Mouse (Mus musculus): ENCODE measurements around the gene Emilin1. TPM values are rescaled to one million over a fixed set of nuclear protein-coding genes. Genes with fewer than 3 reads are reported as not detected.

Gene Emilin1
- total RNA-seq (2014; rRNA removed) (7.4 and 11.8 TPM in 2 replicates), polyA plus RNA-seq (2015; fragmentation: Nextera tagmentation; extraction: Ambion mirVana) (9.0 and 9.8 TPM in 2 replicates)

DNA sequence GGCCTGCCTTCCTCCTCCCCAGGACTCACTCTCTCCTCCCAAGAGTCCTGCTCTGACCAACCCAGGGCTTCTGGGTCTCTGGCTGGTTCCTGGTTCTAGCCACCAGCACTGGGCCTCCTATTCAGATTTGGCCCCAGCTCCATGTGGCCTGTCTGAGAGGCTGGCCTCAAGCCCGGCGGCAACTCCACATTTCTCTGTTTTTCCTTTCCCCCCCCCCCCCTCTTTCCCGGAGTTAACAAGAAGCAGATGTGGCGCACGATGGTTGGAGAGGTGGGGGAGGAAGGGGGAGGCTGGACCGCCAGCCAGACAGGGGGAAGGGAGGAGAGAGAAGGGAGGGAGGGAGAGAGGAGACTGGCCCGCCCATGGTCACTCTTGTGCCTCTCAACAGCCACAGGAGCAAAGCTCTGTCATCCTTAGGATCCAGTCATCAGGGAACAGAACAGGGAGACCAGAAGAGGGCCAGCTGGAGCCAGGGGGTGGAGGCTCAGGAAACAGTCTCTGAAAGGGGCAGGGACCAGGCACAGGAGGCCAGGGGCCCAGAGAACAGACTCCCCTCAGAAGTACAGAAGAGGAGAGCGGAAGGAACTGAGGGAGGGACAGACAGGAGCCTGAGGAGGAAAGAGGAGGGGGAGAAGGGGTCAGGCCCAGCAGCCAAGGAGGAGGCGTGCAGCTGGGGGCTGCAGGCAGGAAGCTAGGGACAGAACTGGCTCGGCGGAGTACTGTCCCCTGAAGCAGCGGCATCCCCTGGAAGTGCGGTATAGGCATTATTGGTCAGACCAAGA lies at the start of gene Emilin1:
Gene Emilin1 (plus strand): TSS at position 343 of the 782 bp plus-strand sequence.
- no peaks in the 10 kb centered on the region for H3K27me3 ChIP-seq (ENCODE audit: insufficient read depth, low read length)
- DNase-seq (ENCODE audit: low spot score) (peak; percentile 41), ATAC-seq (ENCODE audit: low FRiP score) (no peak)
- no peak within 1 kb of the TSS; the same call in 1 of the 2 replicates for H3K4me3 ChIP-seq (ENCODE audit: low read depth, low read length)
- TF ChIP-seq CTCF (IDR thresholded peaks at IDR 0.05): no peak
- no peak within 1 kb of the TSS for H3K9ac ChIP-seq (replicated peaks; ENCODE audit: low read length, poor library complexity, severe bottlenecking)
- peak within 1 kb of the TSS; percentile 18; the same call in 1 of the 2 replicates for H3K4me2 ChIP-seq (ENCODE audit: low read depth, low read length, poor library complexity, severe bottlenecking)
- H3K9me3 ChIP-seq (ENCODE audit: low read length): no peaks in the 10 kb centered on the region
- H3K36me3 ChIP-seq (ENCODE audit: insufficient read depth, low read length): no peaks in the 10 kb centered on the region
- peaks cover 5% of the 10 kb centered on the region for H3K4me1 ChIP-seq (ENCODE audit: insufficient read depth, low read length)
- H3K27ac ChIP-seq (ENCODE audit: low read depth, low read length): 0 out of 2 replicates have a peak within 1 kb of the TSS, but pooled peaks have one; percentile 6
- 28% methylated on average over 13 of the region's 13 CpGs for WGBS

GRCm38 (mm10) chr5:30863852-30864251 lies 49.4 kb upstream of the Emilin1 start:
- DNase-seq (ENCODE audit: low spot score): no peak
- Histone ChIP-seq H3K4me1 (ENCODE audit: insufficient read depth, low read length) (no peaks in the 10 kb centered on the region), H3K9me3 (ENCODE audit: low read length) (no peaks in the 10 kb centered on the region), H3K9ac (replicated peaks; ENCODE audit: low read length, poor library complexity, severe bottlenecking) (no peak overlapping the region), H3K36me3 (ENCODE audit: insufficient read depth, low read length) (peaks cover 34% of the 10 kb centered on the region), H3K27me3 (ENCODE audit: insufficient read depth, low read length) (no peaks in the 10 kb centered on the region), H3K4me2 (ENCODE audit: low read depth, low read length, poor library complexity, severe bottlenecking) (no peak overlapping the region), H3K27ac (ENCODE audit: low read depth, low read length) (no peak overlapping the region), H3K4me3 (ENCODE audit: low read depth, low read length) (no peak overlapping the region)
- 51% methylated on average over 4 of the region's 4 CpGs for WGBS
- ATAC-seq (ENCODE audit: low FRiP score): no peak
- TF ChIP-seq CTCF (IDR thresholded peaks at IDR 0.05): peak; percentile 31; the same call in 1 of the 2 replicates

GRCm38 (mm10) chr5:30864322-30864721 lies 48.9 kb upstream of the Emilin1 start:
- WGBS: 56% methylated on average over 15 of the region's 15 CpGs
- Histone ChIP-seq H3K27me3 (ENCODE audit: insufficient read depth, low read length) (no peaks in the 10 kb centered on the region), H3K36me3 (ENCODE audit: insufficient read depth, low read length) (peaks cover 34% of the 10 kb centered on the region)

GRCm38 (mm10) chr5:30866871-30867270 lies 46.3 kb upstream of the Emilin1 start:
- DNase-seq (ENCODE audit: low spot score) (no peak), ATAC-seq (ENCODE audit: low FRiP score) (no peak)
- H3K36me3 ChIP-seq (ENCODE audit: insufficient read depth, low read length): peaks cover 41% of the 10 kb centered on the region
- no peaks in the 10 kb centered on the region for H3K27me3 ChIP-seq (ENCODE audit: insufficient read depth, low read length)
- TF ChIP-seq CTCF (IDR thresholded peaks at IDR 0.05): no peak
- peaks cover 5% of the 10 kb centered on the region; the same call in 1 of the 2 replicates for H3K4me1 ChIP-seq (ENCODE audit: insufficient read depth, low read length)
- no peaks in the 10 kb centered on the region for H3K9me3 ChIP-seq (ENCODE audit: low read length)
- H3K9ac ChIP-seq (replicated peaks; ENCODE audit: low read length, poor library complexity, severe bottlenecking): no peak overlapping the region
- H3K4me2 ChIP-seq (ENCODE audit: low read depth, low read length, poor library complexity, severe bottlenecking): no peak overlapping the region
- H3K27ac ChIP-seq (ENCODE audit: low read depth, low read length): no peak overlapping the region
- no peak overlapping the region for H3K4me3 ChIP-seq (ENCODE audit: low read depth, low read length)
- WGBS: 97% methylated on average over 3 of the region's 3 CpGs

More at GRCm38 (mm10) chr5:30864322-30864721, 48.9 kb upstream of the Emilin1 start:
- no peak overlapping the region for H3K4me2 ChIP-seq (ENCODE audit: low read depth, low read length, poor library complexity, severe bottlenecking)
- no peaks in the 10 kb centered on the region for H3K9me3 ChIP-seq (ENCODE audit: low read length)
- no peak for TF ChIP-seq CTCF (IDR thresholded peaks at IDR 0.05)
- H3K4me3 ChIP-seq (ENCODE audit: low read depth, low read length): no peak overlapping the region
- H3K9ac ChIP-seq (replicated peaks; ENCODE audit: low read length, poor library complexity, severe bottlenecking): no peak overlapping the region
- no peak overlapping the region for H3K27ac ChIP-seq (ENCODE audit: low read depth, low read length)
- no peak for ATAC-seq (ENCODE audit: low FRiP score)
- no peaks in the 10 kb centered on the region for H3K4me1 ChIP-seq (ENCODE audit: insufficient read depth, low read length)
- DNase-seq (ENCODE audit: low spot score): no peak

GRCm38 (mm10) chr5:30867712-30868111 lies 45.5 kb upstream of the Emilin1 start, which contains the start of gene Tmem214:
Gene Tmem214, plus strand, starts transcription at chr5:30868012.
- H3K27me3 ChIP-seq (ENCODE audit: insufficient read depth, low read length): no peaks in the 10 kb centered on the region
- H3K9ac ChIP-seq (replicated peaks; ENCODE audit: low read length, poor library complexity, severe bottlenecking): no peak within 1 kb of the TSS
- no peak for TF ChIP-seq CTCF (IDR thresholded peaks at IDR 0.05)
- WGBS: 94% methylated on average over 3 of the region's 3 CpGs
- no peak for DNase-seq (ENCODE audit: low spot score)
- H3K4me2 ChIP-seq (ENCODE audit: low read depth, low read length, poor library complexity, severe bottlenecking): peak within 1 kb of the TSS; percentile 66
- no peak within 1 kb of the TSS for H3K27ac ChIP-seq (ENCODE audit: low read depth, low read length)
- H3K36me3 ChIP-seq (ENCODE audit: insufficient read depth, low read length): peaks cover 42% of the 10 kb centered on the region
- ATAC-seq (ENCODE audit: low FRiP score): no peak
- H3K4me1 ChIP-seq (ENCODE audit: insufficient read depth, low read length): peaks cover 5% of the 10 kb centered on the region; the same call in 1 of the 2 replicates
- H3K9me3 ChIP-seq (ENCODE audit: low read length): no peaks in the 10 kb centered on the region
- H3K4me3 ChIP-seq (ENCODE audit: low read depth, low read length): no peak within 1 kb of the TSS

DNA sequence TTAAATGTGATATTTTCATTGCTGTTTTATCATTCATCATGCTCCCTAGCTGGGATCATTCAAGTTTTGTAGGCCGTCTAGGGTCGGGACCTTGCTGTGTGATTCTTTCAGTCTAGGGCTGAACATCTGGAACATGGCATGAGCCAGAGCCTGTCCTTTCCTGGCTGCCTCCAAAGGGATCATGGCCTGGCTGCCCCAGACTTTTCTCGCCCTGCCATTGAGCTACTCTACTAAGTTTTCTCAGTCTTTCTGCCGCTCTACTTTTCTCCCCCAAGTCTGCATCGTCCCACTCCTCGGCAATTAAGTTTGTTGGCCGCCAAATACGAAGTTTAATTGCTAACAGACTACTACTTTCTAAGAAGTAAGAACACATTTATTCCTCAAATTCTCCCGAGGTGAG lies 44.2 kb upstream of the Emilin1 start:
- TF ChIP-seq CTCF (IDR thresholded peaks at IDR 0.05): no peak
- H3K36me3 ChIP-seq (ENCODE audit: insufficient read depth, low read length): peaks cover 50% of the 10 kb centered on the region
- peak overlapping the region; percentile 83; the same call in 1 of the 2 replicates for H3K9ac ChIP-seq (replicated peaks; ENCODE audit: low read length, poor library complexity, severe bottlenecking)
- 0 out of 2 replicates have a peak overlapping the region, but pooled peaks have one; percentile 72 for H3K27ac ChIP-seq (ENCODE audit: low read depth, low read length)
- peak overlapping the region; percentile 66 for H3K4me2 ChIP-seq (ENCODE audit: low read depth, low read length, poor library complexity, severe bottlenecking)
- H3K27me3 ChIP-seq (ENCODE audit: insufficient read depth, low read length): no peaks in the 10 kb centered on the region
- H3K4me1 ChIP-seq (ENCODE audit: insufficient read depth, low read length): peaks cover 5% of the 10 kb centered on the region; the same call in 1 of the 2 replicates
- 14% methylated on average over 9 of the region's 9 CpGs for WGBS
- H3K9me3 ChIP-seq (ENCODE audit: low read length): no peaks in the 10 kb centered on the region
- DNase-seq (ENCODE audit: low spot score) (no peak), ATAC-seq (ENCODE audit: low FRiP score) (no peak)
- H3K4me3 ChIP-seq (ENCODE audit: low read depth, low read length): peak overlapping the region; percentile 59
